Mouse (Mus musculus) heart, postnatal 25 days (tissue): ENCODE data around the gene Ergic1. TPM values are rescaled to one million over a fixed set of nuclear protein-coding genes. Genes with fewer than 3 reads are reported as not detected.
A peak's percentile ranks its signal among the peaks of the same experiment; 100 is the strongest.

ENCODE experiments used
- DNase-seq: peaks from one replicate; pipeline ENCODE4 v3.0.0; 2022; ENCODE audit warnings: low spot score
- intact Hi-C: fragments of 180-260 bp; cut with DNase I; formaldehyde crosslinking; loops from one replicate; pipeline ENCODE4 v1.15.1; 2025
- total RNA-seq, 2 experiments: library from RNA; stranded (reverse); gene quantifications; 2 replicates each; pipeline ENCODE4 v1.2.3; 2021

The Ergic1 gene
- total RNA-seq, 2 experiments from 2014 or later, result 54.2 to 58.4 TPM

- intact Hi-C loops, result no loop called here
Observed at GRCm38 (mm10) chr17:26570651-26571118, 9.4 kb downstream of the Ergic1 start.

GRCm38 (mm10) chr17:26571377-26571776 lies 10.1 kb downstream of the Ergic1 start:
- peak; percentile 58 for DNase-seq
- intact Hi-C loops, result no loop called here

More at GRCm38 (mm10) chr17:26570651-26571118, 9.4 kb downstream of the Ergic1 start:
- DNase-seq, result no peak

- no peak for DNase-seq
- intact Hi-C loops, result no loop called here
Observed at GRCm38 (mm10) chr17:26572265-26572664, 11.0 kb downstream of the Ergic1 start.

- intact Hi-C loops, result no loop called here
- no peak for DNase-seq
Observed at GRCm38 (mm10) chr17:26574118-26574517, 12.8 kb downstream of the Ergic1 start.

- intact Hi-C loops, result no loop called here
- DNase-seq, result no peak
Observed at GRCm38 (mm10) chr17:26574701-26575100, 13.4 kb downstream of the Ergic1 start.

GRCm38 (mm10) chr17:26575786-26576690 lies 14.7 kb downstream of the Ergic1 start:
- intact Hi-C loops, result loop anchor here (2.0 kb wide), 1 partner anchor 27 kb away; no protein-coding TSS in a partner anchor
- DNase-seq, result no peak

GRCm38 (mm10) chr17:26576833-26577232 lies 15.5 kb downstream of the Ergic1 start:
- intact Hi-C loops, result loop anchor here (2.0 kb wide), 1 partner anchor 28 kb away; no protein-coding TSS in a partner anchor
- peak; percentile 72 for DNase-seq

GRCm38 (mm10) chr17:26577309-26577708 lies 16.0 kb downstream of the Ergic1 start:
- DNase-seq, result no peak
- intact Hi-C loops, result loop anchor here (2.0 kb wide), 1 partner anchor 29 kb away; no protein-coding TSS in a partner anchor

- no peak for DNase-seq
- intact Hi-C loops, result no loop called here
Observed at GRCm38 (mm10) chr17:26578162-26578561, 16.9 kb downstream of the Ergic1 start.

GRCm38 (mm10) chr17:26578771-26579170 lies 17.5 kb downstream of the Ergic1 start:
- DNase-seq, result no peak
- intact Hi-C loops, result no loop called here

GRCm38 (mm10) chr17:26579396-26579795 lies 18.1 kb downstream of the Ergic1 start:
- intact Hi-C loops, result no loop called here

GRCm38 (mm10) chr17:26580873-26581401 lies 19.6 kb downstream of the Ergic1 start:
- intact Hi-C loops, result loop anchor here (5.0 kb wide), 2 partner anchors 56 to 74 kb away; no protein-coding TSS in a partner anchor
- DNase-seq, result no peak

More at GRCm38 (mm10) chr17:26579396-26579795, 18.1 kb downstream of the Ergic1 start:
- DNase-seq, result no peak

- intact Hi-C loops, result loop anchor here (5.0 kb wide), 2 partner anchors 55 to 75 kb away; no protein-coding TSS in a partner anchor
Observed at GRCm38 (mm10) chr17:26582297-26582696, 21.0 kb downstream of the Ergic1 start.

GRCm38 (mm10) chr17:26583056-26583455 lies 21.8 kb downstream of the Ergic1 start:
- DNase-seq, result no peak
- intact Hi-C loops, result loop anchor here (5.0 kb wide), 2 partner anchors 54 to 76 kb away; no protein-coding TSS in a partner anchor

More at GRCm38 (mm10) chr17:26582297-26582696, 21.0 kb downstream of the Ergic1 start:
- DNase-seq, result peak; percentile 59

- intact Hi-C loops, result loop anchor here (5.0 kb wide), 2 partner anchors 54 to 76 kb away; no protein-coding TSS in a partner anchor
- no peak for DNase-seq
Observed at GRCm38 (mm10) chr17:26583606-26584005, 22.3 kb downstream of the Ergic1 start.

- intact Hi-C loops, result loop anchor here (5.0 kb wide), 2 partner anchors 53 to 77 kb away; no protein-coding TSS in a partner anchor
- no peak for DNase-seq
Observed at GRCm38 (mm10) chr17:26584063-26584462, 22.8 kb downstream of the Ergic1 start.

- peak; percentile 90 for DNase-seq
- intact Hi-C loops, result loop anchor here (5.0 kb wide), 2 partner anchors 53 to 77 kb away; no protein-coding TSS in a partner anchor
Observed at GRCm38 (mm10) chr17:26584558-26585136, 23.4 kb downstream of the Ergic1 start.

- no peak for DNase-seq
- intact Hi-C loops, result no loop called here
Observed at GRCm38 (mm10) chr17:26587961-26588487, 26.7 kb downstream of the Ergic1 start.

- DNase-seq, result peak; percentile 71
- intact Hi-C loops, result no loop called here
Observed at GRCm38 (mm10) chr17:26592510-26592909, 31.2 kb downstream of the Ergic1 start.

GRCm38 (mm10) chr17:26593199-26593598 lies 31.9 kb downstream of the Ergic1 start:
- no peak for DNase-seq
- intact Hi-C loops, result no loop called here
